Mouse (Mus musculus): Measurements from ENCODE around the gene Ica1. TPM values are rescaled to one million over a fixed set of nuclear protein-coding genes. Genes with fewer than 3 reads are reported as not detected.
A peak's percentile ranks its signal among the peaks of the same experiment; 100 is the strongest.

The Ica1 gene
- total RNA-seq, 2 experiments from 2014 or later = 1.5 to 1.7 TPM

DNA sequence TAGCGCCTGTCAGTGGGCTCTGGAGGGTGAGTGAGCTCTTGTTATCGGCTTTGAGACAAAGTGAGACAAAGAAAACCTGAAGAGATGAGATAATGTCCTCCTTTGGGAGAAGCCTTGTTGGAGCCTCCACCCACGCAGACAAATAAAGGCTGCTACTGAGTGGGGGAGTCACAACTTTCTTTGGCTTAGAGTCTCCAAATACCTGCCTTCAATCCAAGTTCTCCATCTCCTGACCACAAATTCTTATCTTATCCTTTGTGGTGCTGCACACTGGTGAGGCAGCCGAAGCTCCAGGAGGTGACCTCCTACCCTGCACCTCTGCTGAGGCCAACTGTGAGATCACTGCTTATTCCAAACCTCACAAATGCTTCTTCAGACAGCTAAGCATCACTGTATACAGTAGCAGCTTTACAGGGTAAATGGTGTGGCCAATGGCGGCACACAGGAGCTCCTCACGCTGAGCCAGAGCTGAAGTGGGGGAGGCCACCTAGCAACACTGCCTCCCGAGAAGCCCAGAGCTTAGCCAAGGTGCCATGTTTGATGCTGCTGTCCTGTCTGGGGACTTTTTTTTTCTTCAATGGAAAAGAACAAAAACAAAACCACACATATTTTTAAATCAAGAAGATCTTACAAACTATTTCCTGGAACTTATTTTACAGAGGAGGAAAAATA lies 130.6 kb downstream of the Ica1 start:
- DNase-seq (ENCODE audit: low spot score) = no peak

DNA sequence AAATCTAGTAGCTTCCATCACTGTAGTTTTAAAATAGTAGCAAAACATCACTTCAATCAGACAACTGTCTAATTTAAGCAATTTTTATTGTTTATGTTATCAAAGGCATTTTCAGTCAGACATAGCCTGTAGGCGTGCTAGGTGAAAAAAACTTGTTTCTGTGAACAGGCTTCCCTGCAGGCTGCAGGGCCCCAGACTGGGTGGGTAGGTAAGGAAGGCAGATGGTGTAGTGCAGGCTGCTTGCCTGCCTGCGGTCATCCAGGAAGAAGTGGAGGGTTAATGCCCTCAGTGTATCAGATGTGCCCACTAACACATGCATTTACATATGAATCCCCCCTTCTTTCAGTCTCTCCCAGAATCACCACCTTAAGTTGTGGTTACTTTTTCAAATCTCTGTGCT lies 132.6 kb downstream of the Ica1 start:
- DNase-seq (ENCODE audit: low spot score) = no peak

DNA sequence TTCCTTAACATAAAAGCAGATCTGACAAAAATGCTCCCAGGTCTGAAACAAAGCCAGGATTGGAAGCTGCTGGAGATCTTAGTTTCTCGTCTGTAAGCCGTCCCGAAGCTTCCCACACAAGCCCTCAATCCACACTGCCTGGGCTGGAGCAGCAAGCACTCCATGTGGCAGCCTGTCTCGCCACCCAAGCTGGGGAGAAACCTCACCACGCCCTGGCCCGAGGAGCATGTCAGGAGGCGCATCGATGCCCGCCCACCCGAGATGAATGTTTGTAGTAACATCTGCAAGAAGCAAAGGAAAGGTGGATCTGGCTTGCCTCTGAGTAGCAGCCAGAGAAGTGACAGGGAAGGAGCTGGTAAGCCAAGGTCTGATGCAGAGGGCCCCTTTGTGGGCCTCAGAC lies 133.6 kb downstream of the Ica1 start:
- no peak for DNase-seq (ENCODE audit: low spot score)

DNA sequence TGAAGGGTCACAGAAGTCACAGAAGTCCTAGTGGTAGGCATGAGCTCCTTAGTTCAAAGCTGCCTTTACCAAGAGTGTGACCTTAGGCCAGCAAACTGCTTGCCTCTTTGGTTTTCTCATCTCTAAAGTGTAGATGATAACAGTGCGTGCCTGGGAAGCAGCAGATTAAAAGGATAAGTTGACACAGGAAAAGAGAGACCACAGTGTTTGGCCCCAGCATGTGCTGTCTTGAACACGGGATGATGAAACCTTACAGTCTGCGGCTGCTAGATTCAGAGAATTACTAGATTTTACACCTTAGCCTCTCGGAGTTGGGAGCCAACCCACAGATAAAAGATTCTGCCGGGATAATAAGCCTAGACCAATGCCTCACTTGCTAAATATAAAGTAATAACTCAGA lies 137.4 kb downstream of the Ica1 start:
- DNase-seq (ENCODE audit: low spot score) = no peak

DNA sequence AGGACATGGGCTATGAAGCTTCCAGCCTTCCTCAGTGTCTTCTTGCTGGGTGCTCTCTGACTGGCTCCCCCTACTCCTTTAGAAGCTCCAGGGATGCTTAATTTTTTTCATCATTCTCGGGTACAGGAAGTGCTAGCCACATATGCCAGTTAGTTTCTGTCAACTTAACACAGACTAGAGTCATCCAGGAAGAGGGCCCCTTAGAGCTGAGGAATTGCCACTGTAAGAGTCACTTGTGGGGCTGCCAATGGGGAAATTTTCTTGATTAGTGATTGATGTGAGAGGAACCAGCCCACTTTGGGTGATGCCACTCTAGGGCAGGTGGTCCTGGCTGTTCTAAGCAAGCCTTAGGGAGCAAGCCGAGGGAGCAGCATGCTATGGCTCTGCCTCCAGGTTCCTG lies 138.8 kb downstream of the Ica1 start:
- no peak for DNase-seq (ENCODE audit: low spot score)

DNA sequence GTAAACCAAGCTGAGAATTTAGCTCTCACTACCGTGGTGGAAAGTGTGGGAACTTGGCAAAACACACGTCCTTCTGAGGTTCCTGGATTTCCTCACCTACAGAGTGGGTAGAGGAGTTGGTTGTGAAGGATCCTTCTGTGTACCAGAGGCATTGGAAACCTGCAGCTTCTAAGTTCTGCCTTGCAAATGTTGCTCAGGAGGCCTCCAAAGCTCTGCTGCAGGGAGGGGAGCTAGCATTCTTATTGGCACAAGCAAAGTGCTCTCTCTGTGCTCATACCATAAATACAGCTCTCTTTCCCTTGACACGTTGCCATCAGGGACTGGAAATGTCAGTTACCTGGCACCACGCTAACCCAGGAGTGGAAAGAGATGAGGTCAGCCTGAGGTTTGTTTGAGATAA lies 139.4 kb downstream of the Ica1 start:
- DNase-seq (ENCODE audit: low spot score) = peak; percentile 11

DNA sequence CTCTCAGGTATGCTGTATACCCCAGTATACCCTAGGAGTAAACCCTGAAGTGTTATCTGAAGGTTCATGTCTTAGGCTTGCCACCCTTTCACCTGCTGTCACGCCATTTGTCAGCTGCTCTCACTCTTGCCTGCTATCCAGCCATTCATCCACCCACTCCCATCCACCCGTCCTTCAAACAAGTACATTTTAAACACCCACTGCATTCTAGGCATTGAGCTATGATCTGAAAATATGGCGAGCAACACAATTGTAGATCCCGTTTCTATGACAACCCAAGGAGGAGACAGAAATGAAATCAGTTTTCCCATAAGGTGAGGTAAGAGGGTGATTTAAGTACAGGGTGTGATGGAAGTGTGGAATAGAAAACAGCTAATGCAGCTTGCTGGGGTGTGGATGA lies 140.2 kb downstream of the Ica1 start:
- DNase-seq (ENCODE audit: low spot score) = no peak

DNA sequence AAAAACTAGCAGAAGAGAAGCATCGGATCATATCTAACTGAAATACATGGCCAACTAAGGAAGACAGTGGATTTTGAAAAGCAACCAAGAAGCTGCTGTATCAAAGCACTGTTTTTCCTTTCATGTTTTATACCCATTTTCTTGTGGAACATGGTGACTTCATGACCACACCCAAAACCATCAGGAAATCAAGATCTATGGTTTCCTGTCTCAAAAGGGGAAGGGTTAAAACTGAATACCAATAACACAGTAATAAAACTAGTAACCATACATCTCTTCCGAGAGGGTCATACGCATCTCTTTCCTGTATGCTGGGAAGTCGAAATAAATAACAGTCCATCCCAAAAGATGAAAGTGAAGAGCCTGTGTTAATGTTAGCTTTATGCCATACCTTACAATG lies 145.6 kb downstream of the Ica1 start:
- DNase-seq (ENCODE audit: low spot score) = no peak

DNA sequence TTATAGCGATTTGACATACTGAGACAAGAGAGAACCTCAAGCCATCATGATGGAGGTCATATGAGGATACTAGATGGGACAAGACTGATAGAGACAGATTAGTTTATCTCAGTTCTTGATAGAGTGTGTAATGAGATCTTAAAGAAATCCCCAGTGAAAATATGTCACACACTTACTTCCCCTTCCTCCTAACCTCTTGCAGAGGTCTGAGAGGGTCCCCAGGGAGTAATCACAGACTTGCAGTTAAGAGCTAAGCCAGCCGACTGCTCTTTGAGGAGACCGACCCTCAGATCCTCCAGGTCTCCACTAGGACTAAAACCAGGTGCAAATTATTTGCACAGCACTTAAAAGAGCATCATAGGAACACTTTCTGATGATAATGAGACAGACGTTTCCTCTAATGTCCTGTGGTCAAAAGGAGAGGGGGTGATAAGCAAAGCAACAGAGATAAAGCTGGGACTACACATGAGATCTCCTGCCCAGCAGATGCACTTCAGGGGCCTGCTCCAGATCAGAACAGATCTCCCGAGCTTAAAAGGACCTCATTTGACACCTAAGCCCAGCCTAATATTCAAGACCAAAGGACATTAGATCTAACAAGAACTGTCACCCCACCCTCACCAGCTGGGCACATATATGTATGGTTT lies 146.2 kb downstream of the Ica1 start:
- no peak for DNase-seq (ENCODE audit: low spot score)

DNA sequence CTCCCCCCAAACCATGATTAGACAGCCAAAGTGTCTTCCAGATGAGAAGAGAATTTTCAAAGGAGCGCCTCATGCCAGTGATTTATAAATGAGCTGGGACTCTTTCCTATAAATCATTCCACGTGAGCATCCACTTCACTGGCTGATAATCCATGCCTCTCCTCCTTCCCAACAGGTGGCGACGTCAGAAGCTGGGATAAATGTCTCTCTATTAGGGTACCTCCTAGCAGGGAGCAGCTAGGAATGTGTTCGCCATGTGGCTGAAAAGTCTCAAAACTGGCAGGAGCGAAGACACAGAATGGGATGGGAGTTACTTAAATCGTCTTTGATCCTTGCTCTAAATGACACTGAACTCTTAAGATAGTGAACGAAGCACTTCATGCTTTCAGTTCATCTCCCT lies 146.9 kb downstream of the Ica1 start:
- no peak for DNase-seq (ENCODE audit: low spot score)

DNA sequence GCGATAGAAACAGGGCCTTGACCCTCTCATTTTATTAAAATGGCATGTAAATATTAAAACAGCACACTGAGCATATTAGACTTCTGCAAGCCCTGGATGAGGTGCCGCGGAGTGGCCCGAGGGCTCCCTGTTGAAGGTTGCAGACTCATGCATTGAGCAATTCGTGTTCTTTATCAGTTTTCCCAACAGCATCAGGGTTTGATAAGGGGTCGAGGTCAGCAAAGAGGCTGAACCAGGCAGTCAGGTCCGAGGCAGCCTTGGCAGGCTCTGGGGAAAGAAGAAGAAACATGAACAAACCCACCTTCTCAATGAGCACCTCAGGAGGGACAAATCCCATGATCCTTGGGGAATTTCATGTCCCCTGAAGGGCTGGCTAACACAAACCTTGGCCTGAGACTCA lies 147.8 kb downstream of the Ica1 start:
- no peak for DNase-seq (ENCODE audit: low spot score)

DNA sequence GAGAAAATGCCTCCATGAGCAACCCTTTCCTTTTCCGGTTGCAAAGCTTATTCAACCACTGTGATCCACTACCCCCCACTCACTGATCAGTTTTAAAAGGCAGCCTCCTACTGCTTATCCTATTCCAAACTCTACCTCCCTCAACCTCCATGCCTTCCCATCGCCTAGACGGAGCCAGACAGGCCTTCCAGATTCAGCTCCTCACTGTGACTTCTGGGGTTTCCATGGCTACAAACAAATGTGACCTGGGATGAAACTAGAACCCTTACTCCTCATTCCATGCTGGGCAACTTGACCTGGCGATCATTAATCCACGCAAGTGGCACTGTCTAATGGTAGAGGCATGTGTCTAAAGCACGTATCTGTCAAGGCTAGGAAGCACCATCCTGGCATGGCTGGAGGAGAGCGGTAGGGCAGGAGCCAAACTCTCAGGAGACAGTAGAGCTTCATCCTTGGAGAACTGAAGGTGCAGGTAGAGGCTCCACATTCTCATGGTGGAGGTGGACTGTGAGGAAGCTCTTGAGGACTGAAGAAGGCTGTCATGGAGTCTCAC lies 149.5 kb downstream of the Ica1 start:
- no peak for DNase-seq (ENCODE audit: low spot score)

DNA sequence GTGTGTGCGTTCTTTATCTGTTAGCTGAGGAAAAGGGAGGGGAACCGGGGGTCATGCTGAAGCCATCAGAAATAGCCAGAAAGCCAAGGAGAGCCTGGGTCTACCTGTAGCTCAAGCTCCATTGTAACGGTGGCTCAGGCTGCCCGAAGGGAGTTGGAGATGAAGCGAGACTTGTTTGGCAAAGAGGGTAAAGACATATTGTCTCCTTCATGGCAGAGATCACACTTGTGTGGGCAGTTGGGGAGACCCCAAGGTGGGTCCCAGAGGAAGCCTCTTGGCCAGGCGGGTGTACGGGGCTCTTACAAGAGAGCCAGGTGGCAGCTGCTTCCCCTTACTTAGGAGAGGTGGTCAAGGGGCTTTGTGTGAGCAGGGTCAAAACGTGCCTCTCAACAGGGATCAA lies 150.1 kb downstream of the Ica1 start:
- no peak for DNase-seq (ENCODE audit: low spot score)

DNA sequence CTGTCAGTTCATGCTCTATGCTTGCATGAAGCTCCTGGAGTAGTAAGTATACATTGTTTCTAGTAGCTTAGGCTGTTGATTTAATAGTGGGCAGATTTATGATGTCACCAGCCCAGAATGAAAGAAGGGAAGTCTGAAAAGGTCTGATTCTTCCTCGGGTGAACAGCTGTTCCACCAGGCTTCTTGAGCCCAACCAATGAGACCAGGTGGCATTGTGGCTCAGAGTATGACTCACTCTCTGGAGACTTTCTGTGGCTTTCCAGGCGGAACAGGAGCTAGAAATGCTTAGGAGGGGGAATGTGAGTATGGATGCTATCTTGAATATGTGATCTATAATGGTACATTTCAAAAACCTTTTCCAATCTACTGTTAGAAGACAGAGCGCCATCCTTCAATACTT lies 155.2 kb downstream of the Ica1 start:
- DNase-seq (ENCODE audit: low spot score) = no peak

DNA sequence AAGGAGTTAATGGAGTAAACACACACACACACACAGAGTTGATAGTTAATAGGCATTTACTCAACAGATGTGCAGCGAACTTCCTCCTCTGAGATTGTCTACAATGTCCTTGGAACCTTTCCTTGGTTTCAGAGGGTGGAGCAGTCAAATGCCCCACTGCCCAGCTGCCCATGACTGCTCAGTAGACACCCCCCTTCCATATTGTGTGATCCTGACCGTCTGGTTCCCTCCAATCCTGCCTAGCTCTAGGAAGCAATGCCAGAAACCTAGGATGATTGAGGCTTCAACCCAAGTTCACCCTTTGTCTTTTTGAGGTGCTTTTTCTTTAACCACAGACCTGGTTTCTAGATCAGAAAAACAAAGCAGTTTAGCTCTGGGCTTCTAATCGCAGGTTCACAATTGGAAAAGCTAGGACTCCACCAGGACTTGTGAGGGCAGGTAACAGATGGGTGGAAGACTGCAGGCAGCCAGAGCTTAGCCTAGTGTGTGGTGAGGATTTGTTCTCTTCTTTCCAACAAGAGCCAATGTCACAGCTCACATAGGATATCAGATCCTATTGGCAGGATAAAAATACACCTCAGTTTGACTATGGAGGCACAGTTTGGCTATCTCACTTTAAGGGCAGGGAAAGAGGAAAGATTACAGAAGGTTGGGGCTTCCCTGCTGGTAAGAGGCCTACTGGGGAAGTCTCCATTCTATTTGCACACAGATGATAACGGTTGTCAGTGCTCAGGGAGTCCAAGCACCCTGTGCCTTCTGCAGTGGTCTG lies 158.5 kb downstream of the Ica1 start:
- DNase-seq (ENCODE audit: low spot score) = no peak

DNA sequence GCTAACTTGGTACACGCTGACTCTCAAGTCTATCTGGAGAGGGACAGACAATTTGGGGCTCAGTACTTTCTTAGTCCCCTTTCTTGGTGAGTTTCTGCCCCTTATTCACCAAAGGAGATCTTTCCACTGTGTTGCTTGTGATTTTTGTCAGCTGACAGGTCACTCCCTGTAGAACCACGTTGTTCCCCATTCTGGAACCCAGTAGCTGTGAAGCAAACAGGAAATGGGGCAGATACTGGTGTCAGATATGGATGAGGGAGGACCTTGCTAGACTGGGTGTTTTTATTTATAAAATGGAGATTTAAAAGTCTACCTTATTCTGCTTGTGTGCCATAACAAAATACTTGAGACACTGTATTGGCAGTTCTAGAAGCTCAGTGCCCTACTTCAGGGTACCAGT lies 160.9 kb downstream of the Ica1 start:
- DNase-seq (ENCODE audit: low spot score) = no peak

DNA sequence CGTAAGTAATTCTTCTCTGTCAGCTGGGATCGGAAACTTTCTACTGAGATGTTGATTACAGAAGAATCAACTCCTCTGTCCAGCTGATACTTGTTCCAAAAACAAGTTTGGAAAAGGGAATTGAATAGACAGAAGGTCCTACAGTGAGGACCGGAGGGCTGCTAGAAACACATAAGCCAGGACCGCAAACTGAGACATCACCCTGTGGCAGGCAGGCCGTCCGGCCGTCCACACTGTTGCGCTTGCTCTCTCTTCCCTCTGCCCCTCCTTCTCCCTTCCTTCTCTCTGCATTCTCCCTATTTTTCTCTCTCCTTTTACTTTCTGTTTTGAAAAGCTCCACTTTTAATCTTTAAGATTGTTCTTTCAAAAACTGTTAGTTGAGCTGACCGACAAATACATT lies 186.6 kb downstream of the Ica1 start:
- DNase-seq (ENCODE audit: low spot score) = no peak

DNA sequence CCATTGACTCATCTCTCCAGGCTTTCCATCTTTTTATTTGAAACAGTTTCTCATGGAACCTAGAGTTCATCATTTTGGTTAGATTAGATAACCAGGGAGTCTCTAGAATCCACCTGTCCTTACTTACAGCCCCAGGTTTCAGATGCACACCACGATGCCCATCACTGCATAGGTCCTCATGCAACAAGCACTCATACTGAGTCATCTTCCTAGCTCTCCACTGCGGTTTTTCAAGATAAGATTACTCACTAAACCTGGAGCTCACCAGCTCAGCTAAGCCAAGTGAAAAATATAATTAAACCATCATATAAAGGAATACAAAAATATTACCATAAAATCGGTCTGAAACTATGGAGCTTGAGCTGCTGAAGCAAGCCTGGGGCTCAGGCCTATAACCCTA lies 194.4 kb downstream of the Ica1 start:
- no peak for DNase-seq (ENCODE audit: low spot score)

DNA sequence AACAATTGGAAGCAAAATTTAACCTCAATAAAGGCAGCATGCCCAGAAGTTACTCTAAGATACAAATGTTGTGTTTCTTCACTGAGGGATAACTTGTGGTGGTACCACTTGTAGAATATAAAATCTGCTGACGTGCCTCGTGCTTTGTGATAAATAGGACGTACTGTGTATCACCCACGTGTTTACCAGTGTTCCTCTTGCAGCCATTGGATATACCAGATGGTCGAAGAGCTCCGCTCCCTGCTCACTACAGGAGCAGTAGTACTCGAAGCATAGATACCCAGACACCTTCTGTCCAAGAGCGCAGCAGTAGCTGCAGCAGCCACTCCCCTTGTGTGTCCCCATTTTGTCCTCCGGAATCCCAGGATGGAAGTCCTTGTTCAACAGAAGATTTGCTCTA lies 195.9 kb downstream of the Ica1 start:
- no peak for DNase-seq (ENCODE audit: low spot score)

Data from gastrocnemius, adult 18-20 months (tissue).